Mouse (Mus musculus) adrenal gland, postnatal 10 days (tissue): ENCODE measurements around the gene Clec2i. TPM values are rescaled to one million over a fixed set of nuclear protein-coding genes. Genes with fewer than 3 reads are reported as not detected.
"Not testable (repeated sequence)": the region's sequence is repeated elsewhere in the genome, so short reads cannot be mapped to it uniquely, and the experiment has no call there.

ENCODE experiments used
- DNase-seq: peaks from one replicate; pipeline ENCODE4 v3.0.0; 2021; ENCODE audit warnings: mixed read lengths
- long read RNA-seq, 2 experiments: library from polyadenylated mRNA; stranded (forward); transcript quantifications; one replicate each; pipeline ENCODE4 v2.0.0; 2021
- total RNA-seq, 2 experiments: library from RNA; stranded (reverse); gene quantifications; 2 replicates each; pipeline ENCODE4 v1.2.3; 2021

Gene Clec2i
- total RNA-seq: under 1 TPM; 0.30 to 0.39 TPM
- long read RNA-seq, experiment 1, partial matches to known transcripts: 0 of 1 reads
- long read RNA-seq, experiment 1, other reads (novel, unspliced or antisense): 0 of 1 reads
- long read RNA-seq, experiment 2: 0 reads

GRCm38 (mm10) chr6:128887091-128887790 lies at the start of gene Clec2i:
Gene Clec2i (plus strand): TSS chr6:128887588.
- DNase-seq: not testable (repeated sequence)

- DNase-seq: peak; percentile 92
Observed at GRCm38 (mm10) chr6:128838342-128839265, 48.8 kb upstream of the Clec2i start.

DNA sequence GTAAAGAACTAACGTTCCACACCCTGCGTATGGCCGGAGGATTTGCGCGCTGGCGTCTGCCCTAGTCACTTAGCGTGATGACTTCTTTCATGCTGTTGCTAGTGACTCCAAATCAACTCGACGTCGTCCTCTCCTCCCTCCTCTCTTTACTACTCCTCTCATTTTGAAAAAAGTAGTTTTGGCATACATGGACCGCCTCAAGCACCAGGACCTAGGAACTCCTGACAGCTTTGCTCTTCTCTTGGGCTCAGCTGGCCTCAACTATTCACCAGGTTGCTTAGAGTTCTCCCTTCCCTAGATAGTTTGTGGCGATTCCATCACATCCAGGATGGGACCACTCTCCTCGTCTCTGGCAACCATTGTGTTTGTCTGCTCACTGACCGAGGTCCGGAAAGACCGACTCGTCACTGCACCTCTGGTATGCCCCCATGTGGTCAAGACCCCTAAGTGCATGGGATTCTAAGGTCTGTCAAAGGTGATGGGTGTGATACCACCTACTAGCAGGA lies 48.1 kb upstream of the Clec2i start:
- peak; percentile 89 for DNase-seq

DNA sequence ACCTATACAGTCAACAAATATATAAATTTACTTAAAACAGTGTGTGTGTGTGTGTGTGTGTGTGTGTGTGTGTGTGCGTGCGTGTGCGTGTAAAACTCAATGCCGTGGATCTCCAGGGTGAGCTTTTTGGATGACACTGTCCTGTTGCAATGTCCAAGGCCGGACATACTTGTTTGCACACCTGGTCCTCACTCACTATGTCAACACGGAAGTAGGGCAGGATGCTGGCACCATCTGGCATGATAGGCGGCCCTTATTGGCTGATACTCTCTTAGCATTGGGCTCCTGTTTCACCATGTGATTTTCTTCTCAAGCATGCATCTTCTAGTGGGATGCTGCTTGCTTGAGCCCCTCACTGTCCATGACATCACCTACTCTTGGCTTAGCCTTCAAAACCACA lies 47.5 kb upstream of the Clec2i start:
- no peak for DNase-seq

DNA sequence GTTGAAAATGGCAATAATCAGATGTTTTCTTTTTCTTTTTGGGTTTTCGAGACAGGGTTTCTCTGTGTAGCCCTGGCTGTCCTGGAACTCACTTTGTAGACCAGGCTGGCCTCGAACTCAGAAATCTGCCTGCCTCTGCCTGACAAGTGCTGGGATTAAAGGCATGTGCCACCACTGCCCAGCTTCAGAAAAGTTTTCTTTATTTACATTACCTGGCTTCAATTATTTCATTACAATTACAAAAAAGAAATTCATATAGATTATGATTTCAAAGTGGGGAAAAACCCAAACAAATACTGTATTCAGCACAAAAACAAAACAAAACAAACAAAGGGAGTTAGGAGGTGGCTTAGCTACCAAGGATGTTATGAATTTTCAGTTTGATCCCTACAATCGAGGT lies 46.7 kb upstream of the Clec2i start:
- not testable (repeated sequence) for DNase-seq

GRCm38 (mm10) chr6:128841327-128842089 lies 45.9 kb upstream of the Clec2i start:
- DNase-seq: no peak

GRCm38 (mm10) chr6:128842356-128842944 lies 44.9 kb upstream of the Clec2i start:
- DNase-seq: no peak

GRCm38 (mm10) chr6:128842945-128843478 lies 44.4 kb upstream of the Clec2i start:
- peak; percentile 93 for DNase-seq

DNA sequence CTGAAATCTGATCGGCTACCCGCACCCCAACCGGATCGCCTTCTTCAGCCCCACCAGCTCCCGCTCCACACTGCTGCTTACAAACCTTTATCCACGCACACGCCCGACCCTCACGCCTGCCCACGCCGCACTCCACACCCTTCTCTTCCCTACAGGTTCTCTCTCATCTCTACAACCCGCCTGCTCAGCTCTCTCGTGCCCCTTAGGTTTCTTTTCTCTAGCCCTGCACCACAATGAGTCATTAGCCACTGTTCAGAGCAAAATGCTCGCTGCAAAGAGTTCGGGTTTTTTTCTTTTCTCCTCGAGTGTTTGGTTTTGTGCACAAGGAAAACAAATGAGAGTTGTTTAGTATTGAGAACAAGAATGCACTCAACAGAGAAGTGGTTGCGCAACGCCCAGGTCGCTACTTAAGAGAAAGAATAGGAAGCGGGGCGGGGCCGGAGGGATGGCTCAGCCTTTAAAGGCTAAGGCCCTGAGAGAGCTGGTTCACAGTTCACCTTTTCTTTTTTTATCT lies 43.9 kb upstream of the Clec2i start:
- peak; percentile 78 for DNase-seq

GRCm38 (mm10) chr6:128844131-128844530 lies 43.3 kb upstream of the Clec2i start:
- no peak for DNase-seq

- DNase-seq: no peak
Observed at GRCm38 (mm10) chr6:128844586-128845080, 42.8 kb upstream of the Clec2i start.

GRCm38 (mm10) chr6:128845319-128845979 lies 41.9 kb upstream of the Clec2i start:
- peak; percentile 93 for DNase-seq

DNA sequence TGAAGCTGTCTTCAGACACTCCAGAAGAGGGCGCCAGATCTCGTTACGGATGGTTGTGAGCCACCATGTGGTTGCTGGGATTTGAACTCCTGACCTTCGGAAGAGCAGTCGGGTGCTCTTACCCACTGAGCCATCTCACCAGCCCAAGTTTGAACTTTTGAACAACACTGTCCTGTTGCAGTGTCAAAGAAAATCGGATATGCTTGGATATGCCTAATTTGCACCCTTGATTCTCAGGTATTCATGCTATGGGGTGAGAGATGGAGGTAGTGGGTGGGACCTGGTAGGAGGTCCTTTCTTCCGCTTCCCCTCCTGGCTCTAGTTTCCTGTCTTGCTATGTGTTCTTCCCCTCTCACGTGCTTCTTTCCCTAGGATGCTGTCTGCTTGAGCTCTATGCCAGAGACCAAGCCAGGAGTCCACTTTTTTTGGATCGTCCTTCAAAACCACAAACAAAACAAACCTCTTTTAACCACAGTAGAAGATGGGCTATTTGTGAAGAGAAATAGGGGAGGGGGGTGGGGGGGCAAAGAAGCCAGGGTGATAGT lies 41.3 kb upstream of the Clec2i start:
- no peak for DNase-seq

- no peak for DNase-seq
Observed at GRCm38 (mm10) chr6:128847401-128847800, 40.0 kb upstream of the Clec2i start.

- peak; percentile 72 for DNase-seq
Observed at GRCm38 (mm10) chr6:128849902-128850301, 37.5 kb upstream of the Clec2i start.

DNA sequence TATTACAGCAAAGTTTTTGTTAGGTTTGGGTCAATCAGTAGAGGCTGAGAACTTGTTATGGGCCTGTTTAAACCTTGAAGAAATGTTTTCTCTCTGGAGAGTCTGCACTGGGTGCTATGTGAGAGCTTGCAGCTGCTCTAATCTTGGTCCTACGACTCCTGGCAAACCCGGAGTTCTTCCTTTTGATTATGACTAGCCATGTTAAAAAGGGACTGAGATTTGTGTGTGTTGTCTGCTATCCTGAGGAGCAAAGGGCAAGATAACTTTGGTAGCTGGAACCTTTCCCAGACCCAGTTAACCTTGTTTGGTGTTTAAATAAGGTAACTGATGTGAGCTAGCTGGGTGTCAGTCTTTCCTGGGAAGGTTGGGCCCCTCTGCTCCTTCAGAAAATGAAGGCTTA lies 36.7 kb upstream of the Clec2i start:
- DNase-seq: no peak

- DNase-seq: no peak
Observed at GRCm38 (mm10) chr6:128851151-128851550, 36.2 kb upstream of the Clec2i start.

DNA sequence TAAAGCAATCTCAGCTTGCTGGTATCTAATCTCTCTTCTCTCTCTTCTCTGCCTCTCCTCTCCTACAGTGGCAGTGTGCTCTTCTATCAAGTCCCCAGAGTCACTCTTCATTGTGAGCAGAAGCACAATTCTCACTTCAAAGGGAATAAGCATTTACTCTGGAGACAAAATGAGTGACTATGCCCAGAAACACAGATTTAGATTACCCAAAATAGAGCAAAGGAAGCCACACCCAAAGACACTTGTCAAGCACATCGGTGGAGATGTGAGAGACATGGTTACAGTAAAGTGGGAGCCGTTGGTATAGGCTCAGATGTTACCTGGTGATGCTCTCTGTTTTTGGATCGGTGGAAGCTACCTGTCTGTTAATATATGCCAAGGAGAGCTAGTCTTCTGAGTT lies 34.6 kb upstream of the Clec2i start:
- no peak for DNase-seq

DNA sequence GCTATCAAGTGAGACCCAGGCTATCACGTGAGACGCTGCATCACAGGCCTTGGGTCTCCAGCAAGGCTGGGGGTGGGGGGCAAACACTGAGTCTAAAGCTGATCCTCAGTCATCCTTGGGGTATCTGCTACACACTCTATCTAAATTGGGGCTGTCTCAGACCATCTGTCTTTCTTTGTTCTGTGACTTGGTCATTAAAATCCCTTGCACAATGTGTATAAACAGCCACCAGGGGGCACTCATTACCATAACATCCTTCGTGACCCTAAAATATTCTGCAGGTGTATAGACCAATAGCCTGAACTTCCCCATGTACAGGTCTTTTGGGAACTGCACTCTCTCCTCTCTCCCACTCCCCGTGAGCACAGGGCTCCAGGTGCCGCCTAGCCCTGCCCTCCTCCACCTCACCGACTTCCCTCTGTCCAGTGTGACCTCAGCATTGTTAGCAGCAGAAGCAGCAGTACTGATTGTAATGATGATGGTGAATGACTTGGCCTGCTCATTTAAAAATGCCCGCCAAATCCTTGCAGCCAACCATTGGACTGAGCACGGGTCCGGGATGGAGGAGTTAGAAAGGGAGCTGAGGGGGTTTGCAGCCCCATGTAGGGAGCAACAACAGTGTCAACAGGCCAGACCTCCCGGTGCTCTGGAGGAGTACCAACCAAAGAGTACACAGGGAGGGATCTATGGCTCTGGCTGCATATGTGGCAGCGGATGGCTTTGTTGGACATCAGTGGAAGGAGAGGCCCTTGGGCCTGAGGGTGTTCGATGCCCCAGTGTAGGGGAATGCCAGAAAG lies 33.2 kb upstream of the Clec2i start:
- DNase-seq: peak; percentile 81
